Mouse (Mus musculus) spleen, adult 12 weeks (tissue): ENCODE data around the gene Srgn.

ENCODE experiments used
- DNase-seq: peaks from one replicate; pipeline ENCODE4 v3.0.0; 2022; ENCODE audit warnings: low spot score

The Srgn gene

GRCm38 (mm10) chr10:62527351-62527750 is at the start of gene Srgn:
TSS of gene Srgn (minus strand) at chr10:62527451.
- DNase-seq, result no peak

- DNase-seq, result no peak
These were observed 47.8 kb upstream of the Srgn start for GRCm38 (mm10) chr10:62575001-62575400.

- no peak for DNase-seq
These were observed 43.0 kb upstream of the Srgn start for GRCm38 (mm10) chr10:62570126-62570871.

GRCm38 (mm10) chr10:62568861-62569260 is 41.6 kb upstream of the Srgn start:
- DNase-seq, result no peak

GRCm38 (mm10) chr10:62557736-62558135 is 30.5 kb upstream of the Srgn start:
- no peak for DNase-seq

GRCm38 (mm10) chr10:62556558-62556901 is 29.3 kb upstream of the Srgn start:
- DNase-seq, result no peak

- DNase-seq, result no peak
These were observed 28.7 kb upstream of the Srgn start for GRCm38 (mm10) chr10:62555705-62556557.

- DNase-seq, result no peak
These were observed 26.4 kb upstream of the Srgn start for GRCm38 (mm10) chr10:62553611-62554091.

- no peak for DNase-seq
These were observed 23.6 kb upstream of the Srgn start for GRCm38 (mm10) chr10:62550787-62551300.

GRCm38 (mm10) chr10:62549523-62550166 is 22.4 kb upstream of the Srgn start:
- DNase-seq, result peak; percentile 69

- no peak for DNase-seq
These were observed 19.2 kb upstream of the Srgn start for GRCm38 (mm10) chr10:62546441-62546840.

GRCm38 (mm10) chr10:62545759-62546158 is 18.5 kb upstream of the Srgn start:
- no peak for DNase-seq

- no peak for DNase-seq
These were observed 17.1 kb upstream of the Srgn start for GRCm38 (mm10) chr10:62544316-62544715.

GRCm38 (mm10) chr10:62543399-62543808 is 16.2 kb upstream of the Srgn start:
- peak; percentile 62 for DNase-seq

GRCm38 (mm10) chr10:62542928-62543327 is 15.7 kb upstream of the Srgn start:
- DNase-seq, result no peak

GRCm38 (mm10) chr10:62542507-62542906 is 15.3 kb upstream of the Srgn start:
- DNase-seq, result no peak

- peak; percentile 30 for DNase-seq
These were observed 14.2 kb upstream of the Srgn start for GRCm38 (mm10) chr10:62541499-62541898.

- DNase-seq, result no peak
These were observed 13.5 kb upstream of the Srgn start for GRCm38 (mm10) chr10:62540800-62541199.

GRCm38 (mm10) chr10:62534509-62534908 is 7.3 kb upstream of the Srgn start:
- DNase-seq, result no peak

- no peak for DNase-seq
These were observed 5.6 kb upstream of the Srgn start for GRCm38 (mm10) chr10:62532832-62533231.

GRCm38 (mm10) chr10:62530183-62530582 is 2.9 kb upstream of the Srgn start:
- DNase-seq, result no peak

- no peak for DNase-seq
These were observed 4.8 kb downstream of the Srgn start for GRCm38 (mm10) chr10:62522346-62522950.
